Mouse (Mus musculus): Measurements from ENCODE around the gene Zfp414. TPM values are rescaled to one million over a fixed set of nuclear protein-coding genes. Genes with fewer than 3 reads are reported as not detected.
"Not testable (repeated sequence)": the region's sequence is repeated elsewhere in the genome, so short reads cannot be mapped to it uniquely, and the experiment has no call there.

Gene Zfp414
- total and polyA plus RNA-seq, 2 experiments = 1.0 to 15.5 TPM

GRCm38 (mm10) chr17:33599836-33600475 is 28.9 kb upstream of the Zfp414 start:
- TF ChIP-seq CTCF (IDR thresholded peaks at IDR 0.05; ENCODE audit: low read depth, low read length) = no peak
- no peak for TF ChIP-seq POLR2A (IDR thresholded peaks at IDR 0.05; ENCODE audit: extremely low read depth, insufficient read depth, low read length)

GRCm38 (mm10) chr17:33600831-33601230 is 28.1 kb upstream of the Zfp414 start:
- no peak for DNase-seq (ENCODE audit: extremely low read depth, low read depth, low spot score)
- H3K4me3 ChIP-seq (ENCODE audit: insufficient read depth, low read depth, low read length) = no peak overlapping the region
- WGBS = 72% methylated on average over 3 of the region's 3 CpGs
- no peaks in the 10 kb centered on the region for H3K27me3 ChIP-seq (ENCODE audit: control insufficient read depth, insufficient read depth, low read length)
- no peaks in the 10 kb centered on the region for H3K4me1 ChIP-seq (ENCODE audit: control insufficient read depth, insufficient read depth, low read length)
- no peaks in the 10 kb centered on the region for H3K36me3 ChIP-seq (ENCODE audit: control insufficient read depth, insufficient read depth, low read length)
- TF ChIP-seq POLR2A (IDR thresholded peaks at IDR 0.05; ENCODE audit: extremely low read depth, insufficient read depth, low read length) (no peak), CTCF (IDR thresholded peaks at IDR 0.05; ENCODE audit: low read depth, low read length) (no peak)
- H3K9ac ChIP-seq (ENCODE audit: low read depth, low read length) = no peak overlapping the region
- H3K79me2 ChIP-seq (ENCODE audit: control insufficient read depth, insufficient read depth, low read length) = no peaks in the 10 kb centered on the region
- no peak overlapping the region for H3K27ac ChIP-seq (replicated peaks; ENCODE audit: insufficient read depth, low read depth, low read length)

More at GRCm38 (mm10) chr17:33599836-33600475, 28.9 kb upstream of the Zfp414 start:
- Histone ChIP-seq H3K4me3 (ENCODE audit: insufficient read depth, low read depth, low read length) (no peak overlapping the region), H3K36me3 (ENCODE audit: control insufficient read depth, insufficient read depth, low read length) (no peaks in the 10 kb centered on the region), H3K4me1 (ENCODE audit: control insufficient read depth, insufficient read depth, low read length) (no peaks in the 10 kb centered on the region), H3K27ac (replicated peaks; ENCODE audit: insufficient read depth, low read depth, low read length) (no peak overlapping the region), H3K9ac (ENCODE audit: low read depth, low read length) (no peak overlapping the region), H3K79me2 (ENCODE audit: control insufficient read depth, insufficient read depth, low read length) (no peaks in the 10 kb centered on the region), H3K27me3 (ENCODE audit: control insufficient read depth, insufficient read depth, low read length) (no peaks in the 10 kb centered on the region)
- DNase-seq (ENCODE audit: extremely low read depth, low read depth, low spot score) = no peak
- 93% methylated on average over 8 of the region's 8 CpGs for WGBS

- 89% methylated on average over 12 of the region's 12 CpGs for WGBS
Measured at GRCm38 (mm10) chr17:33601947-33602346, 26.9 kb upstream of the Zfp414 start.

GRCm38 (mm10) chr17:33607273-33607672 is 21.6 kb upstream of the Zfp414 start:
- Histone ChIP-seq H3K36me3 (ENCODE audit: control insufficient read depth, insufficient read depth, low read length) (no peaks in the 10 kb centered on the region), H3K27ac (replicated peaks; ENCODE audit: insufficient read depth, low read depth, low read length) (no peak overlapping the region), H3K4me3 (ENCODE audit: insufficient read depth, low read depth, low read length) (no peak overlapping the region), H3K79me2 (ENCODE audit: control insufficient read depth, insufficient read depth, low read length) (no peaks in the 10 kb centered on the region), H3K4me1 (ENCODE audit: control insufficient read depth, insufficient read depth, low read length) (no peaks in the 10 kb centered on the region), H3K9ac (ENCODE audit: low read depth, low read length) (no peak overlapping the region), H3K27me3 (ENCODE audit: control insufficient read depth, insufficient read depth, low read length) (no peaks in the 10 kb centered on the region)
- 77% methylated on average over 2 of the region's 2 CpGs for WGBS
- DNase-seq (ENCODE audit: extremely low read depth, low read depth, low spot score) = no peak
- TF ChIP-seq CTCF (IDR thresholded peaks at IDR 0.05; ENCODE audit: low read depth, low read length) (no peak), POLR2A (IDR thresholded peaks at IDR 0.05; ENCODE audit: extremely low read depth, insufficient read depth, low read length) (no peak)

More at GRCm38 (mm10) chr17:33601947-33602346, 26.9 kb upstream of the Zfp414 start:
- Histone ChIP-seq H3K79me2 (ENCODE audit: control insufficient read depth, insufficient read depth, low read length) (no peaks in the 10 kb centered on the region), H3K4me1 (ENCODE audit: control insufficient read depth, insufficient read depth, low read length) (no peaks in the 10 kb centered on the region), H3K36me3 (ENCODE audit: control insufficient read depth, insufficient read depth, low read length) (no peaks in the 10 kb centered on the region), H3K27me3 (ENCODE audit: control insufficient read depth, insufficient read depth, low read length) (no peaks in the 10 kb centered on the region), H3K4me3 (ENCODE audit: insufficient read depth, low read depth, low read length) (no peak overlapping the region), H3K27ac (replicated peaks; ENCODE audit: insufficient read depth, low read depth, low read length) (no peak overlapping the region), H3K9ac (ENCODE audit: low read depth, low read length) (no peak overlapping the region)
- no peak for DNase-seq (ENCODE audit: extremely low read depth, low read depth, low spot score)
- TF ChIP-seq POLR2A (IDR thresholded peaks at IDR 0.05; ENCODE audit: extremely low read depth, insufficient read depth, low read length) (no peak), CTCF (IDR thresholded peaks at IDR 0.05; ENCODE audit: low read depth, low read length) (no peak)

- no peak overlapping the region for H3K9ac ChIP-seq (ENCODE audit: low read depth, low read length)
- H3K4me1 ChIP-seq (ENCODE audit: control insufficient read depth, insufficient read depth, low read length) = no peaks in the 10 kb centered on the region
- no peaks in the 10 kb centered on the region for H3K36me3 ChIP-seq (ENCODE audit: control insufficient read depth, insufficient read depth, low read length)
- H3K27me3 ChIP-seq (ENCODE audit: control insufficient read depth, insufficient read depth, low read length) = no peaks in the 10 kb centered on the region
- no peak for DNase-seq (ENCODE audit: extremely low read depth, low read depth, low spot score)
- H3K27ac ChIP-seq (replicated peaks; ENCODE audit: insufficient read depth, low read depth, low read length) = no peak overlapping the region
- no peaks in the 10 kb centered on the region for H3K79me2 ChIP-seq (ENCODE audit: control insufficient read depth, insufficient read depth, low read length)
- TF ChIP-seq CTCF (IDR thresholded peaks at IDR 0.05; ENCODE audit: low read depth, low read length) = no peak
- no peak for TF ChIP-seq POLR2A (IDR thresholded peaks at IDR 0.05; ENCODE audit: extremely low read depth, insufficient read depth, low read length)
- 84% methylated on average over 7 of the region's 7 CpGs for WGBS
- no peak overlapping the region for H3K4me3 ChIP-seq (ENCODE audit: insufficient read depth, low read depth, low read length)
Measured at GRCm38 (mm10) chr17:33610548-33610947, 18.3 kb upstream of the Zfp414 start.

GRCm38 (mm10) chr17:33613726-33614125 is 15.2 kb upstream of the Zfp414 start:
- not testable (repeated sequence) for H3K27me3 ChIP-seq (ENCODE audit: control insufficient read depth, insufficient read depth, low read length); H3K27ac ChIP-seq (replicated peaks; ENCODE audit: insufficient read depth, low read depth, low read length); H3K79me2 ChIP-seq (ENCODE audit: control insufficient read depth, insufficient read depth, low read length); H3K4me3 ChIP-seq (ENCODE audit: insufficient read depth, low read depth, low read length); H3K9ac ChIP-seq (ENCODE audit: low read depth, low read length); H3K4me1 ChIP-seq (ENCODE audit: control insufficient read depth, insufficient read depth, low read length); H3K36me3 ChIP-seq (ENCODE audit: control insufficient read depth, insufficient read depth, low read length); DNase-seq (ENCODE audit: extremely low read depth, low read depth, low spot score)
- WGBS = 87% methylated on average over 5 of the region's 5 CpGs

Measured in liver, adult 2 months (tissue).